Mouse (Mus musculus) A20 (cell line): ENCODE measurements around the gene Bcl9.

Experiments
- DNase-seq: peaks from one replicate; pipeline ENCODE4 v3.0.0-alpha.2; 2011; ENCODE audit warnings: low read depth, low spot score

Bcl9 gene

GRCm38 (mm10) chr3:97296941-97297552 lies 670 bp downstream of the Bcl9 start:
- no peak for DNase-seq

- DNase-seq, result no peak
Observed at GRCm38 (mm10) chr3:97294334-97294733, 3.4 kb downstream of the Bcl9 start.

- DNase-seq, result no peak
Observed at GRCm38 (mm10) chr3:97284878-97285277, 12.8 kb downstream of the Bcl9 start.

GRCm38 (mm10) chr3:97284056-97284455 lies 13.7 kb downstream of the Bcl9 start:
- DNase-seq, result no peak

- DNase-seq, result no peak
Observed at GRCm38 (mm10) chr3:97281426-97281825, 16.3 kb downstream of the Bcl9 start.

GRCm38 (mm10) chr3:97275708-97276107 lies 22.0 kb downstream of the Bcl9 start:
- DNase-seq, result no peak

GRCm38 (mm10) chr3:97274516-97275230 lies 23.0 kb downstream of the Bcl9 start:
- DNase-seq, result no peak

GRCm38 (mm10) chr3:97273876-97274275 lies 23.8 kb downstream of the Bcl9 start:
- no peak for DNase-seq

GRCm38 (mm10) chr3:97265667-97266415 lies 31.9 kb downstream of the Bcl9 start:
- DNase-seq, result no peak

GRCm38 (mm10) chr3:97262235-97262634 lies 35.5 kb downstream of the Bcl9 start:
- DNase-seq, result no peak

- peak; percentile 32 for DNase-seq
Observed at GRCm38 (mm10) chr3:97255706-97256339, 41.9 kb downstream of the Bcl9 start.

- DNase-seq, result no peak
Observed at GRCm38 (mm10) chr3:97254861-97255465, 42.8 kb downstream of the Bcl9 start.

- no peak for DNase-seq
Observed at GRCm38 (mm10) chr3:97253823-97254600, 43.7 kb downstream of the Bcl9 start.

GRCm38 (mm10) chr3:97252896-97253295 lies 44.8 kb downstream of the Bcl9 start:
- DNase-seq, result no peak

- no peak for DNase-seq
Observed at GRCm38 (mm10) chr3:97242629-97243167, 55.0 kb downstream of the Bcl9 start.

GRCm38 (mm10) chr3:97241826-97242225 lies 55.9 kb downstream of the Bcl9 start:
- no peak for DNase-seq

- no peak for DNase-seq
Observed at GRCm38 (mm10) chr3:97239793-97240192, 57.9 kb downstream of the Bcl9 start.

- no peak for DNase-seq
Observed at GRCm38 (mm10) chr3:97239316-97239715, 58.4 kb downstream of the Bcl9 start.

- DNase-seq, result peak; percentile 46
Observed at GRCm38 (mm10) chr3:97238521-97238920, 59.2 kb downstream of the Bcl9 start.

GRCm38 (mm10) chr3:97237403-97237802 lies 60.3 kb downstream of the Bcl9 start:
- DNase-seq, result peak; percentile 51

- no peak for DNase-seq
Observed at GRCm38 (mm10) chr3:97234797-97235196, 62.9 kb downstream of the Bcl9 start.
